Mouse (Mus musculus) erythroblast, embryonic 14.5 days (primary cell): ENCODE results near the gene Plpp2.

Experiments used
- GATA1 ChIP-seq: IDR thresholded peaks from 2 replicates; pipeline ENCODE4 v1.6.1; 2012; ENCODE audit warnings: low read length, inconsistent platforms, mixed read lengths
- TAL1 ChIP-seq: IDR thresholded peaks from 3 replicates; pipeline ENCODE4 v1.6.1; 2012; ENCODE audit warnings: low read length, inconsistent platforms, mixed read lengths

GRCm38 (mm10) chr10:79496701-79497288, 36.8 kb downstream of the Plpp2 start:
- TF ChIP-seq GATA1 (no peak), TAL1 (no peak; the same call in 2 of the 3 replicates)
